Mouse (Mus musculus): ENCODE data around the gene Cachd1.

Cachd1 gene

GRCm38 (mm10) chr4:100923598-100923997, 147.1 kb downstream of the Cachd1 start:
- WGBS, result 74% methylated on average over 6 of the region's 6 CpGs

DNA sequence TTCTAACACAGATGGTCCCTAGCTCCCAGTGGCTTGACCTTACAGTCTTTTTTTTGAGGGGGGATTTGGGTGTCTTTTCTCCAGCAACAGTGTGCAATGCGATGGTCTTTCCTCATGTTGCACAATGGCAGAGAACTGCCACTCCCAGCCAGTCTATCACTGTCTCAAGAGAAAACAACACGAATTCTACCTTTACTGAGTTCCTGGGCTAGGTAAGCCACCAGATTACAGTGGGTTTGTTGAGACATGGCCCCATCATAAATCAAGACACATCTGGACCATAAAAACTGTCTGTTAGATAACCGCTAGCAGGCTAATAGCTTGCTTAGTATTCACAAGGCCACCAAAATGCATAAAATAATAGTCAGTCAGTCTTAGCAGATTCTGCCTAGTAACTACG, 147.8 kb downstream of the Cachd1 start:
- 93% methylated on average over 4 of the region's 4 CpGs for WGBS

DNA sequence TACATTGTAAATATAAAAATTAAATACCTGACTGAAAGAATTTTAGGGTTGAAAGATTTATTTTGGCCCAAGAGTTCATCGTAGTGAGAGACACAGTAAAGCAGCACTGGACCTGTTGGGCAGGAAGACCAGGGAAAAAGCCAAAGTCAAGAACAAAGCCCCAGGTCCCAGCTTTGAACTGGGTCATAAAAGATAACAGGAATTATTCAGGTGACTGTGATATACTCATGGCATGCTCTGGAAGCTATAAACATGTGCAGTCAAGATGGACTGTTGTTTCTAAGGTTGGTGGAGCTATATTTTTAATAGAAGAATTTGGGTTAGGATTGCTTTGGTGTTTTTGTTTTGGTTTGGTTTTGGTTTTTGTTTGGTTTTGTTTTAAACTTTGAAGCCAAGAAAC, 148.7 kb downstream of the Cachd1 start:
- WGBS, result 80% methylated on average over 1 of the region's 1 CpGs

DNA sequence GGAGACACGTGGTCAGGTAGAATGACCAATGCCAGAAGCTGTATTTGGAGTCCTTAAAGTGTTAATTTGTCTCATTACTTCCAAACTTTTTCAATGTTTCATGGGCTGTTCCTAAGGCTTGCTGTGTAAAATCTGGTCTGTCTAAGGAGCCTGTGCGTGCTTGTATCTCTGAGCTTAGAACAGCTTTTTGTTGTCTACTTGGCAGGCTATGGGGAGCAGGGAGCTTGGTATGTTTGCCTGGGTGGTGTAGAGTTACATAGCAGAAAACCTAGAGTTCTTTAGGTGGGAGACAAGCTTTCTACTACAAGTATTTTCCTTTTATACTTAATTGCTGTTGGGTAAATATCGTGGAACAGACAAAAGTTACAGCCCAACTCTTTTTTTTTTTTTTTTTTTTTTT, 150.1 kb downstream of the Cachd1 start:
- WGBS, result 82% methylated on average over 3 of the region's 3 CpGs

GRCm38 (mm10) chr4:100927059-100927458, 150.6 kb downstream of the Cachd1 start:
- 91% methylated on average over 2 of the region's 2 CpGs for whole genome bisulfite sequencing

DNA sequence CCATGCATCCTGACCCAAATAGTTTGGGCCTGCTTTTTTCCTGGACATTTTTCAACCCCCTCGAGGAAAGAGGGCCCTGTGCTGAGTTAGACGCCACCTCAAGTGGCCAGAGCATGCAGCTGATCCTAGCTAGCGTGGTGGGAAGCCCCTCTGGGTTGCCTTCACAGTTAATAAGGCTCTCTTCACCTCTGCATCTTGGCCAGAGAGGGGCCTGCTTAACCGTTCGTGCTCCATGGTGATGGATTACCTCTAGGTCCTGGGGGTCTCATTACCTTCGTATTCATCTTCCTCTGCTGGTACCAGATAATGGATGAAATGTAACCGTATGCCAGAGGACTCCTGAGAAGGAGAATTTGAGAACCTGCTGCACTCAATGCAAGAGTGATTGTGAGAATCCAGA, 167.2 kb downstream of the Cachd1 start:
- 88% methylated on average over 7 of the region's 7 CpGs for WGBS

GRCm38 (mm10) chr4:100944276-100944675, 167.8 kb downstream of the Cachd1 start:
- 83% methylated on average over 3 of the region's 3 CpGs for WGBS

- 50% methylated on average over 13 of the region's 13 CpGs for WGBS
Measured at GRCm38 (mm10) chr4:100945171-100945899, 168.9 kb downstream of the Cachd1 start.

GRCm38 (mm10) chr4:100948494-100949425, 172.3 kb downstream of the Cachd1 start:
- WGBS, result 86% methylated on average over 17 of the region's 17 CpGs

GRCm38 (mm10) chr4:100950316-100950715, 173.8 kb downstream of the Cachd1 start:
- 91% methylated on average over 5 of the region's 5 CpGs for WGBS

DNA sequence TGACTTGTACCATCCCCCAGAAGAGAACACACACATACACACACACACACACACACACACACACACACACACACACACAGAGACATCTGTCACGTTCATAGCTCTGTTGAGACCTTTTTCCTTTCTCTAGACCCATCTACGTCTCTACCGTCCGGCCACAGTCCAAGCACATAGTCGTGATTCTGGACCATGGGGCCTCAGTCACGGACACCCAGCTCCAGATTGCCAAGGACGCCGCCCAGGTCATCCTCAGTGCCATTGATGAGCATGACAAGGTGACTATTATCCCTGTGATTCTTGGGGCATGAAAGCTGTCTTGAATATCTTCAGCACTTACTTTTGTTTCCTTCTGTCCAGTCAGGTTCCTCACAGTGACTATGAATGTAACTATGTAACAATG, 175.4 kb downstream of the Cachd1 start:
- 97% methylated on average over 8 of the region's 8 CpGs for WGBS

- 81% methylated on average over 1 of the region's 1 CpGs for WGBS
Measured at GRCm38 (mm10) chr4:100963341-100963740, 186.9 kb downstream of the Cachd1 start.

DNA sequence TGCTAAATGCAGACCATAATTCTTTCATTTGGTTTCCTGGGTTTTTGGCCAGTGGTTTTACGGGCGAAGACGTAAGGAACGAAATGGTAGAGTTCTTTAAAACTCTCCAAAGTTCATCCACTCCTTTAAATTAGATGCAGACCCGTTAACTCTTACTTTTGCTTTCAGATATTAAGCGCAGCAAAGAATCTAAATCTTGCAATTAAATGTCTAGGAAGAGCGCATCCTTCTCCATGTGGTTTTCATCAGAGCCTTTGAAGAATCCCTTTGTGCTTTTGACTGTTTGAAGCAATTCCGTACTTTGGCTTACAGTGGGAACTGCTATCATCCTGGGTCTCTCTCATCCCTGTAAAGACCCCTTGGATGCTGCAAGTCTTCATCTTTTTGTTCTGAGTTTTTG, 187.3 kb downstream of the Cachd1 start:
- WGBS, result 97% methylated on average over 8 of the region's 8 CpGs

GRCm38 (mm10) chr4:100967703-100968392, 191.4 kb downstream of the Cachd1 start:
- WGBS, result 68% methylated on average over 19 of the region's 19 CpGs

DNA sequence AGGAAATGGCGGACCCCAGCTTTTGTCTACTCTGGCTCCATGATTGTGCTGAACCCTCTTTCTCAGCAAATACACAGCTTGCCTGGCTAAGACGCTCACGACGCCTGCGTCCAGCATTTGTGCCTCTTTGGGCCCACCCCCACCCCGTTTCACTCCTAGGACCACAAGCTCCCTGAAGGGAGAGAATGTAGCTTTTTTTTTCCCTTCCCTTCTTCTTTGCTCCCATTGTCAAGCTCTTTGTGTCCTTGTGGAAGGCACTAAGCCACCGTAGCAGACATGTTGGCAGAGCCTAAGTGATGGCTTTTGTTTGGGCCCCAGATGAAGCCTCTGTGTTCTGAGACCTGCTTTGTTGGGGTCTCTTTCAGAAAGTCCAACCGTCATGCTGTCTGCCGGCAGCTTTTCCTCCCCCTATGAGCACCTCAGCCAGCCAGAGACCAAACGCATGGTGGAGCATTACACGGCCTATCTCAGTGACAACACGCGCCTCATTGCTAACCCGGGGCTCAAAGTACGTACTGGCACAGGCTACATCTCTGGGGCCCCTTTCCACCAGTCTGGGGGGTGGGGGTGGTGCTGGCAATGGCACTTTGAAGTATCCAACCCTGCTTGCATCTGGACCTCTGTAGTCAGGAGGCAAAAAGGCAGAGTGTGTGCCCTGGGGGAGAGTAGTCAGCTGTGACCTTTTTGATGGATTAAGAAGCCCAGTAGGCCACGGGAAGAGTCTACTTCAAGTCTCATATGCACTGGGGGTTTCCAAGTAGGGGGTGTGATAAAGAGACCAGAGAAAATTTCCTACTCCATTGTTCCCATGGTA, 197.4 kb downstream of the Cachd1 start:
- 59% methylated on average over 16 of the region's 16 CpGs for WGBS

GRCm38 (mm10) chr4:100974455-100975035, 198.1 kb downstream of the Cachd1 start:
- WGBS, result 68% methylated on average over 14 of the region's 14 CpGs

GRCm38 (mm10) chr4:100977522-100977921, 201.0 kb downstream of the Cachd1 start:
- 91% methylated on average over 7 of the region's 7 CpGs for WGBS

- 86% methylated on average over 1 of the region's 1 CpGs for WGBS
Measured at GRCm38 (mm10) chr4:100987187-100987586, 210.7 kb downstream of the Cachd1 start.

GRCm38 (mm10) chr4:100988231-100988799, 211.8 kb downstream of the Cachd1 start:
- 77% methylated on average over 8 of the region's 8 CpGs for WGBS

- WGBS, result 59% methylated on average over 4 of the region's 4 CpGs
Measured at GRCm38 (mm10) chr4:100990996-100991395, 214.5 kb downstream of the Cachd1 start.

DNA sequence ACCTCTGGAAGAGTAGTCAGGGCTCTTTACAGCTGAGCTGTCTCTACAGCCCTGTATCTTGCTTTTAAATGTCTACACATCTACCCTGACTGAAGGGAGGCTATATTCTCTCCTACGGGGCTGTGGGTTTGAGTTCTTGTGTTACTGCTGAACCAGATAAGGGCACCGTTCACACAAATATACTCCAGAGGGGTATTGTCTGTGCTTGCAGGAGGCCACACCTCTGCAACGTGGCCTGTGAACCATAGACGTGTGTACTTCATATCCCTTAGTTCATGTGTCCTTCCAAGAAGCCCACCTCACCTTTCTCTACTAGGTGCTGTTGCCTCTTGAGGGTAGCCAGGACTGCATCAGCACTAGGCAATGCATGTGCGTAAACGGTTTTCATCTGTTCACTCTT, 215.6 kb downstream of the Cachd1 start:
- 94% methylated on average over 6 of the region's 6 CpGs for WGBS

All from cerebral cortex, adult 2 months (tissue).